Mouse (Mus musculus) heart, adult 2 months (tissue): ENCODE measurements around the gene Plpp4. TPM values are rescaled to one million over a fixed set of nuclear protein-coding genes. Genes with fewer than 3 reads are reported as not detected.

Source experiments
- DNase-seq, 2 experiments: peaks; one replicate each; pipeline ENCODE4 v3.0.0; 2021
- H3K27ac ChIP-seq: fragments of 200-600 bp; 2 replicates; pipeline ENCODE4 v1.8.1; 2022
- H3K27me3 ChIP-seq: fragments of 200-500 bp; 2 replicates; pipeline ENCODE4 v1.6.1; 2012; ENCODE audit warnings: mild to moderate bottlenecking, low read length, inconsistent platforms, mixed read lengths; ENCODE audit not compliant: control insufficient read depth, insufficient read depth
- H3K36me3 ChIP-seq: fragments of 200-500 bp; 2 replicates; pipeline ENCODE4 v1.6.1; 2012; ENCODE audit warnings: low read length, inconsistent platforms; ENCODE audit not compliant: control insufficient read depth, insufficient read depth
- H3K4me1 ChIP-seq: fragments of 200-500 bp; 2 replicates; pipeline ENCODE4 v1.6.1; 2011; ENCODE audit warnings: low read length; ENCODE audit not compliant: control insufficient read depth, insufficient read depth
- H3K4me3 ChIP-seq: fragments of 200-600 bp; 2 replicates; pipeline ENCODE4 v1.8.1; 2022
- H3K79me2 ChIP-seq: fragments of 200-500 bp; replicated peaks from 2 replicates; pipeline ENCODE4 v1.6.1; 2012; ENCODE audit warnings: mild to moderate bottlenecking, inconsistent platforms, low read length, moderate library complexity, mixed read lengths; ENCODE audit not compliant: control insufficient read depth, insufficient read depth
- H3K9ac ChIP-seq: fragments of 200-500 bp; 2 replicates; pipeline ENCODE4 v1.6.1; 2012; ENCODE audit warnings: low read depth, mild to moderate bottlenecking, control low read depth, inconsistent platforms, low read length, mixed read lengths
- CTCF ChIP-seq: fragments of 200-600 bp; IDR thresholded peaks from 2 replicates; pipeline ENCODE4 v1.8.1; 2022; ENCODE audit warnings: antibody characterized with exemption, mild to moderate bottlenecking, moderate library complexity
- EP300 ChIP-seq: fragments of 200-500 bp; IDR thresholded peaks from 2 replicates; pipeline ENCODE4 v1.6.1; 2011; ENCODE audit warnings: low read depth, low read length, control low read depth; ENCODE audit not compliant: insufficient read depth
- POLR2A ChIP-seq: fragments of 200-500 bp; IDR thresholded peaks from 2 replicates; pipeline ENCODE4 v1.6.1; 2011; ENCODE audit warnings: mild to moderate bottlenecking, low read depth, low read length, control low read depth; ENCODE audit not compliant: insufficient read depth
- WGBS: fragments of 180-500 bp; shearing (Covaris S2); methylation state at CpG from one replicate; pipeline ENCODE4 v1.1.7; 2018; 5-methylcytosine and 5-hydroxymethylcytosine counted together
- intact Hi-C: fragments of 180-260 bp; cut with DNase I; formaldehyde crosslinking; loops from one replicate; pipeline ENCODE4 v1.15.1; 2025
- polyA plus RNA-seq: library from polyadenylated mRNA; depleted of rRNA; stranded (reverse); fragments of >200 nt; gene quantifications from 2 replicates; pipeline ENCODE4 v1.2.3, GENCODE M21; 2012
- total RNA-seq, 2 experiments: library from RNA; stranded (reverse); gene quantifications; 2 replicates each; pipeline ENCODE4 v1.2.3; 2021

Gene Plpp4
- total and polyA plus RNA-seq, 3 experiments, result not detected

- H3K9ac ChIP-seq, result no peak overlapping the region
- no peaks in the 10 kb centered on the region for H3K4me1 ChIP-seq
- no peak for DNase-seq
- TF ChIP-seq CTCF (no peak), POLR2A (no peak), EP300 (no peak)
- H3K4me3 ChIP-seq, result no peak overlapping the region
- no peaks in the 10 kb centered on the region for H3K36me3 ChIP-seq
- no peak overlapping the region for H3K27ac ChIP-seq
- H3K27me3 ChIP-seq, result no peaks in the 10 kb centered on the region; the same call in 1 of the 2 replicates
- intact Hi-C loops, result no loop called here
- H3K79me2 ChIP-seq, result no peaks in the 10 kb centered on the region
- 43% methylated on average over 4 of the region's 4 CpGs for WGBS
Measured at GRCm38 (mm10) chr7:129303356-129303755, 46.5 kb downstream of the Plpp4 start.

GRCm38 (mm10) chr7:129307042-129307825 is 50.4 kb downstream of the Plpp4 start:
- no peak for DNase-seq
- 13% methylated on average over 13 of the region's 13 CpGs for WGBS
- H3K27ac ChIP-seq, result no peak overlapping the region

GRCm38 (mm10) chr7:129308661-129309060 is 51.8 kb downstream of the Plpp4 start:
- intact Hi-C loops, result no loop called here
- H3K4me3 ChIP-seq, result no peak overlapping the region

More at GRCm38 (mm10) chr7:129307042-129307825, 50.4 kb downstream of the Plpp4 start:
- Histone ChIP-seq H3K4me1 (no peaks in the 10 kb centered on the region; the same call in 1 of the 2 replicates), H3K79me2 (no peaks in the 10 kb centered on the region), H3K4me3 (no peak overlapping the region), H3K36me3 (no peaks in the 10 kb centered on the region), H3K27me3 (no peaks in the 10 kb centered on the region; the same call in 1 of the 2 replicates), H3K9ac (no peak overlapping the region)
- intact Hi-C loops, result no loop called here
- TF ChIP-seq CTCF, result peak; percentile 63
- no peak for TF ChIP-seq EP300
- no peak for TF ChIP-seq POLR2A

GRCm38 (mm10) chr7:129312521-129312920 is 55.7 kb downstream of the Plpp4 start:
- no peak overlapping the region for H3K4me3 ChIP-seq
- H3K4me1 ChIP-seq, result no peaks in the 10 kb centered on the region; the same call in 1 of the 2 replicates
- H3K9ac ChIP-seq, result no peak overlapping the region
- H3K27ac ChIP-seq, result no peak overlapping the region
- H3K79me2 ChIP-seq, result no peaks in the 10 kb centered on the region
- intact Hi-C loops, result no loop called here
- H3K36me3 ChIP-seq, result no peaks in the 10 kb centered on the region
- DNase-seq, result no peak
- WGBS, result 67% methylated on average over 6 of the region's 6 CpGs
- H3K27me3 ChIP-seq, result no peaks in the 10 kb centered on the region; the same call in 1 of the 2 replicates
- TF ChIP-seq EP300, result no peak
- TF ChIP-seq POLR2A, result no peak
- no peak for TF ChIP-seq CTCF

More at GRCm38 (mm10) chr7:129308661-129309060, 51.8 kb downstream of the Plpp4 start:
- H3K27ac ChIP-seq, result no peak overlapping the region
- no peaks in the 10 kb centered on the region for H3K79me2 ChIP-seq
- DNase-seq, result no peak
- 24% methylated on average over 6 of the region's 6 CpGs for WGBS
- H3K27me3 ChIP-seq, result no peaks in the 10 kb centered on the region; the same call in 1 of the 2 replicates
- H3K36me3 ChIP-seq, result no peaks in the 10 kb centered on the region
- TF ChIP-seq POLR2A (no peak), EP300 (no peak), CTCF (no peak)
- H3K4me1 ChIP-seq, result no peaks in the 10 kb centered on the region; the same call in 1 of the 2 replicates
- H3K9ac ChIP-seq, result no peak overlapping the region

- intact Hi-C loops, result no loop called here
- no peak for TF ChIP-seq EP300
- no peak for TF ChIP-seq POLR2A
- TF ChIP-seq CTCF, result no peak
Measured at GRCm38 (mm10) chr7:129313969-129314368, 57.1 kb downstream of the Plpp4 start.

GRCm38 (mm10) chr7:129340096-129340495 is 83.3 kb downstream of the Plpp4 start:
- no peak overlapping the region for H3K27ac ChIP-seq
- TF ChIP-seq CTCF, result no peak
- TF ChIP-seq POLR2A, result no peak
- TF ChIP-seq EP300, result no peak
- DNase-seq, result no peak
- no peak overlapping the region for H3K4me3 ChIP-seq
- no peaks in the 10 kb centered on the region for H3K36me3 ChIP-seq
- no peaks in the 10 kb centered on the region for H3K27me3 ChIP-seq
- WGBS, result 90% methylated on average over 3 of the region's 3 CpGs
- intact Hi-C loops, result no loop called here
- no peaks in the 10 kb centered on the region for H3K4me1 ChIP-seq
- H3K79me2 ChIP-seq, result no peaks in the 10 kb centered on the region
- H3K9ac ChIP-seq, result no peak overlapping the region

More at GRCm38 (mm10) chr7:129313969-129314368, 57.1 kb downstream of the Plpp4 start:
- WGBS, result 56% methylated on average over 2 of the region's 2 CpGs
- Histone ChIP-seq H3K4me1 (no peaks in the 10 kb centered on the region), H3K27ac (no peak overlapping the region), H3K9ac (no peak overlapping the region), H3K4me3 (no peak overlapping the region), H3K36me3 (no peaks in the 10 kb centered on the region), H3K79me2 (no peaks in the 10 kb centered on the region), H3K27me3 (no peaks in the 10 kb centered on the region)
- DNase-seq, result no peak
